Mouse (Mus musculus): ENCODE measurements at regions not wholly inside any gene's neighbourhood (a gene's known extent, or its start where the extent isn't known, plus 50 kb on each side); places are given as distances from the start of the nearest gene placed in this dataset.
"Not testable (repeated sequence)": the region's sequence is repeated elsewhere in the genome, so short reads cannot be mapped to it uniquely, and the experiment has no call there.

DNA sequence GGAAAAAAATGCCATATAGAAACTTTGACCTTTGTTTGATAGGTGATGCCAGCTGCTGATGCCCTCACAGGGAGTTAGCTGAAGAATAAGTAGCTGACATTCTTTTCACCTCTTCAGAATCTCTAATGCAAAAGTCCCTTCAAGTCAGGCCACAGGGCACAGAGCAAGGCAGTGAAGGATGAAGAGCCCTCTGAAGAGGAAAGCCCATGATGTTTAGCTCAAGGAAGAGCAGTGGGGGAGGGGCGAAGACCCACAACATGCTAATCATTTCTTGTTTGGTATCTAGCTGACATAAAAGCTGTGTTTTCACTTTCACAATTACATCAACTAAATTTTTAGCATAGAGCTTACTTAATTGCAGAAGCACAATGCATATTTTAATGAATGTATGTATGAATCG is 1108.4 kb downstream of the Trim52 start:
- in situ Hi-C loops (cut with MboI, MseI) = loop anchor here (10.0 kb wide), 1 partner anchor 1170 kb away; no protein-coding TSS in a partner anchor

DNA sequence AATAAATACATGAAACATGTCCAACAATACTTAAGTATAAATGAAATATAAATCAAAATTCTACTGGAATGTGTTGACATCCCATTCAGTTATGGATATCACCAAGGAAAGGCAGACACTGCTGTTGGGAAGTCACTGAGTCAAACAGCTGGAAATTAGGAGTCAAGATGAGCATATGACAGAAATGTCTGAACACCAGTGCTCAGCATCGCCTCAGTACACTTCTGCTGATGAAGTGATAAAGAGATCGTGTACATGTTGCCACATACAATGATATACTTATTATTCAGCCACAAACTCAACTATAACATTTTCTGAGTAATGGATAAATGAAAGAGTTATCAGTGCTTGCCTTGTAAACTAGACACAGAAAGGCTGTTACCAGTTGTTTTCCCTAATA is 1158.2 kb downstream of the Trim52 start:
- in situ Hi-C loops (cut with MboI, MseI) = no loop called here

DNA sequence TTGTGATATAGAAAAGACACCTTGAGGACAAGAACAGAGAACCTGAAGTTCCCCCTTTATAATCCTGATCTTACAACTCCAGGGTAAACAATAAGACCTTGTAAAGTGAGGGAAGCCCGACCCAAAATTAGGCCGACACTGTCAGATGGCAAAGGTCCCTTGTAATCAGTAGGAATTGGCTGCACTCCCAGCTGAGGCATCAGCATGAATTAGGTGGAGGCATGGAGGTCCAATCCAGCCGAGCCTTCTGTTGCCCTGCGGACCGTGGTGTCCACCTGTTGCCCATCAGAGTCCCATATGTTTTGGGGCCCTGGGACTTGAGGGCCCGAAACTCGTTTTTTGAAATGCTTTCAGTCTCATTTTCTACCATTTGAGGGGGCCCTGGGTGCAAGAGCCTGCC is 1174.3 kb downstream of the Trim52 start:
- in situ Hi-C loops (cut with MboI, MseI) = not testable (repeated sequence)

DNA sequence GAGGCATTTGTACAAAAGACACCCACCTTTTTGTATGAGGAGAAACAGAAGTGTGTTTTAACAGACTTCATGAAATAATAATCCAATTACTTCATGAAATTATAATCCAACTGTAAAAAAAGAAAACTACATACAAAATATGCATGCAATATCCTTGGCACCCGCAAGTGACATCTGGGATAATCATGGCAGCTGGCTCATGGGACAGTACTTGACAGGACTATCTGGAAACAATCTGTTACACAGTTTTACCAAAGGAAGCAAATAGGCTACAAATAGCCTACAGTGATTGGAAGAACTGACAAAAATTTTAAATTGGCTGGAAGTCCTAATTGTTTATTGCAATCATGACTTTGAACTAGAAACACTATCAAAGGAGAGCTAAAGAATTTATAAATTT is 1223.3 kb downstream of the Trim52 start:
- in situ Hi-C loops (cut with MboI, MseI) = no loop called here

DNA sequence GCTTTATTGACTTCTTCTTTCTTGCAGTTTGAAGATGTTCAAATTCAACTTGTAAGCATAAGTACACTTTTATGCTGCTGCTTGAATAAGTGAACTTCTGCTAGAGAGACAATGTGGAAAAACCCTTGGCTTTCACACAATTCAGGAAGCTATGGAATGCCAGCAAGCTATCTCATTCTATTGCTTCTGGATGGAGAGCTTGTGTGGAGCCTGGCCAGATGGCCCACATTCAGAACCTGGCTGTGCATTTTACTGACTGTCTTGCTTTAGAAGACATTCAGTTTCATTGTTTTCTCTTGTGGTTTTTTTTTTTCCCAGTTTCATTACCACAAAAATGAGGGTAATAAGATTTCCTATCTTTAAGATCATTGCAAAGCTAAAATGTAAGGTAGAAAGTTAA is 1234.2 kb downstream of the Trim52 start:
- in situ Hi-C loops (cut with MboI, MseI) = no loop called here

DNA sequence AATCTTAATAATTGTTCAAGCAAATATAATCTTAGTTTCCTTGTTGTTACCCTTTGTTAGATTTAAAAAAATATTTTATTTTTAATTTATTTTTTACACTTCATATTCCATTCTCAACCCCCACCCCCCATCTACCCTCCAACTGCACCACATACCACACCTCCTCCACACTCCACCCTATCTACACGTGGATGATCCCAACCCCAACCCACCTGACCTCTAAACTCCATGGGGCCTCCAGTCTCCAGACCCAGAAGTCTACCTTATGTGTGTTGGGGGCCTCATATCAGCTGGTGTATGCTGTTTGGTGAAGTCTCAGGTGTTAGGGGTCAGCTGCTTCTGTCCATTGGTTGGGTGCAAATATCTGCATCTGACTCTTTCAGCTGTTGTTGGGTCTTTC is 1256.8 kb downstream of the Trim52 start:
- in situ Hi-C loops (cut with MboI, MseI) = no loop called here
